Mouse (Mus musculus) neural tube, embryonic 12.5 days (tissue): ENCODE results near the gene Cpne5. TPM values are rescaled to one million over a fixed set of nuclear protein-coding genes. Genes with fewer than 3 reads are reported as not detected.
"Not testable (repeated sequence)": the region's sequence is repeated elsewhere in the genome, so short reads cannot be mapped to it uniquely, and the experiment has no call there.

Experiments
- ATAC-seq: fragments of 200-750 bp; cut with Nextera tagmentation; 2 replicates; pipeline ENCODE4 v1.8.0; 2017; ENCODE audit warnings: low read depth, mild to moderate bottlenecking, moderate TSS enrichment, moderate library complexity; ENCODE audit not compliant: low FRiP score
- H3K27ac ChIP-seq: fragments of 300-500 bp; sonication (generic); 2 replicates; pipeline ENCODE4 v1.5.1; 2016
- H3K27me3 ChIP-seq: fragments of 300-500 bp; sonication (generic); replicated peaks from 2 replicates; pipeline ENCODE4 v1.6.1; 2016; ENCODE audit warnings: mild to moderate bottlenecking
- H3K36me3 ChIP-seq: fragments of 300-500 bp; sonication (generic); 2 replicates; pipeline ENCODE4 v1.6.1; 2016; ENCODE audit warnings: mild to moderate bottlenecking
- H3K4me1 ChIP-seq: fragments of 300-500 bp; sonication (generic); 2 replicates; pipeline ENCODE4 v1.6.1; 2016
- H3K4me2 ChIP-seq: fragments of 300-500 bp; sonication (generic); replicated peaks from 2 replicates; pipeline ENCODE4 v1.6.1; 2016; ENCODE audit warnings: mild to moderate bottlenecking
- H3K4me3 ChIP-seq: fragments of 300-500 bp; sonication (generic); 2 replicates; pipeline ENCODE4 v1.5.1; 2016
- H3K9ac ChIP-seq: fragments of 300-500 bp; sonication (generic); 2 replicates; pipeline ENCODE4 v1.6.1; 2016; ENCODE audit warnings: mild to moderate bottlenecking
- H3K9me3 ChIP-seq: fragments of 300-500 bp; sonication (generic); 2 replicates; pipeline ENCODE4 v1.6.1; 2016; ENCODE audit warnings: mild to moderate bottlenecking
- WGBS: fragments of 180-500 bp; shearing (Covaris S2); methylation state at CpG from one replicate; pipeline ENCODE4 v1.1.7; 2016; 5-methylcytosine and 5-hydroxymethylcytosine counted together
- polyA plus RNA-seq: library from polyadenylated mRNA; unstranded; fragments of >200 nt; fragmentation: Nextera tagmentation; extraction: Ambion mirVana; gene quantifications from 2 replicates; pipeline ENCODE4 v1.2.1, GENCODE M21; 2016

Gene Cpne5
- 7.0 and 7.7 TPM in 2 replicates for polyA plus RNA-seq

GRCm38 (mm10) chr17:29237772-29238420, at the start of gene Cpne5:
Gene Cpne5 (minus strand): TSS chr17:29238167.
- Histone ChIP-seq H3K27me3 (peaks cover 34% of the 10 kb centered on the region), H3K9ac (peak within 1 kb of the TSS; percentile 67), H3K36me3 (no peaks in the 10 kb centered on the region), H3K4me2 (peak within 1 kb of the TSS; percentile 100), H3K9me3 (no peaks in the 10 kb centered on the region), H3K4me3 (peak within 1 kb of the TSS; percentile 61), H3K4me1 (peaks cover 24% of the 10 kb centered on the region), H3K27ac (no peak within 1 kb of the TSS)
- under 1% methylated on average over 70 of the region's 73 CpGs for WGBS
- ATAC-seq: peak; percentile 54

- no peaks in the 10 kb centered on the region; the same call in 1 of the 2 replicates for H3K4me1 ChIP-seq
- H3K9ac ChIP-seq: no peak overlapping the region
- no peak for ATAC-seq
- H3K4me3 ChIP-seq: no peak overlapping the region
- H3K27ac ChIP-seq: no peak overlapping the region
- 75% methylated on average over 21 of the region's 21 CpGs for WGBS
- no peak overlapping the region for H3K4me2 ChIP-seq
- H3K36me3 ChIP-seq: peaks cover 23% of the 10 kb centered on the region
- H3K9me3 ChIP-seq: no peaks in the 10 kb centered on the region
- H3K27me3 ChIP-seq: no peaks in the 10 kb centered on the region
Observed at GRCm38 (mm10) chr17:29282216-29282952, 44.4 kb upstream of the Cpne5 start.

GRCm38 (mm10) chr17:29281541-29281940, 43.6 kb upstream of the Cpne5 start:
- Histone ChIP-seq H3K27ac (no peak overlapping the region), H3K4me3 (no peak overlapping the region), H3K27me3 (no peaks in the 10 kb centered on the region), H3K36me3 (peaks cover 23% of the 10 kb centered on the region), H3K4me1 (no peaks in the 10 kb centered on the region; the same call in 1 of the 2 replicates), H3K9ac (no peak overlapping the region), H3K4me2 (no peak overlapping the region), H3K9me3 (no peaks in the 10 kb centered on the region)
- ATAC-seq: no peak
- WGBS: 92% methylated on average over 5 of the region's 5 CpGs

GRCm38 (mm10) chr17:29280422-29280821, 42.5 kb upstream of the Cpne5 start:
- Histone ChIP-seq H3K9me3 (no peaks in the 10 kb centered on the region), H3K27me3 (no peaks in the 10 kb centered on the region), H3K36me3 (peaks cover 18% of the 10 kb centered on the region), H3K27ac (no peak overlapping the region), H3K4me1 (no peaks in the 10 kb centered on the region; the same call in 1 of the 2 replicates), H3K4me3 (no peak overlapping the region), H3K9ac (no peak overlapping the region), H3K4me2 (no peak overlapping the region)
- WGBS: 92% methylated on average over 5 of the region's 5 CpGs
- no peak for ATAC-seq

GRCm38 (mm10) chr17:29273889-29274288, 35.9 kb upstream of the Cpne5 start:
- Histone ChIP-seq H3K27ac (no peak overlapping the region), H3K4me3 (no peak overlapping the region), H3K4me2 (no peak overlapping the region), H3K36me3 (peaks cover 8% of the 10 kb centered on the region; the same call in 1 of the 2 replicates), H3K9me3 (no peaks in the 10 kb centered on the region), H3K4me1 (peaks cover 13% of the 10 kb centered on the region), H3K27me3 (no peaks in the 10 kb centered on the region), H3K9ac (no peak overlapping the region)
- 84% methylated on average over 11 of the region's 11 CpGs for WGBS
- no peak for ATAC-seq

- Histone ChIP-seq H3K9ac (no peak overlapping the region), H3K27ac (no peak overlapping the region), H3K4me1 (peaks cover 15% of the 10 kb centered on the region), H3K36me3 (0 out of 2 replicates have a peak, but pooled peaks cover 5% of the 10 kb centered on the region), H3K4me3 (no peak overlapping the region), H3K27me3 (no peaks in the 10 kb centered on the region), H3K4me2 (no peak overlapping the region), H3K9me3 (no peaks in the 10 kb centered on the region)
- 87% methylated on average over 7 of the region's 7 CpGs for WGBS
- ATAC-seq: no peak
Observed at GRCm38 (mm10) chr17:29273156-29273555, 35.2 kb upstream of the Cpne5 start.

- H3K9ac ChIP-seq: no peak overlapping the region
- no peak for ATAC-seq
- WGBS: 92% methylated on average over 9 of the region's 9 CpGs
- no peak overlapping the region for H3K4me3 ChIP-seq
- H3K9me3 ChIP-seq: no peaks in the 10 kb centered on the region
- H3K4me1 ChIP-seq: peaks cover 19% of the 10 kb centered on the region
- H3K27ac ChIP-seq: no peak overlapping the region
- H3K36me3 ChIP-seq: no peaks in the 10 kb centered on the region
- H3K4me2 ChIP-seq: peak overlapping the region; percentile 69
- H3K27me3 ChIP-seq: no peaks in the 10 kb centered on the region
Observed at GRCm38 (mm10) chr17:29270148-29270698, 32.3 kb upstream of the Cpne5 start.

- peak overlapping the region; percentile 88 for H3K4me3 ChIP-seq
- ATAC-seq: no peak
- H3K36me3 ChIP-seq: no peaks in the 10 kb centered on the region
- H3K9me3 ChIP-seq: no peaks in the 10 kb centered on the region
- no peak overlapping the region for H3K27ac ChIP-seq
- peak overlapping the region; percentile 69 for H3K4me2 ChIP-seq
- peak overlapping the region; percentile 93 for H3K9ac ChIP-seq
- WGBS: 24% methylated on average over 10 of the region's 10 CpGs
- H3K27me3 ChIP-seq: no peaks in the 10 kb centered on the region
- peaks cover 23% of the 10 kb centered on the region for H3K4me1 ChIP-seq
Observed at GRCm38 (mm10) chr17:29269349-29269706, 31.4 kb upstream of the Cpne5 start.

- H3K9me3 ChIP-seq: no peaks in the 10 kb centered on the region
- H3K27me3 ChIP-seq: no peaks in the 10 kb centered on the region
- H3K4me2 ChIP-seq: peak within 1 kb of the TSS; percentile 69
- peaks cover 20% of the 10 kb centered on the region for H3K4me1 ChIP-seq
- peak within 1 kb of the TSS; percentile 88 for H3K4me3 ChIP-seq
- no peaks in the 10 kb centered on the region for H3K36me3 ChIP-seq
- ATAC-seq: peak; percentile 91
- H3K9ac ChIP-seq: peak within 1 kb of the TSS; percentile 93
- under 1% methylated on average over 51 of the region's 63 CpGs for WGBS
- H3K27ac ChIP-seq: peak within 1 kb of the TSS; percentile 74; the same call in 1 of the 2 replicates
Observed at GRCm38 (mm10) chr17:29268682-29269348, 30.8 kb upstream of the Cpne5 start, which contains the start of gene BC004004. Gene BC004004 (plus strand): TSS chr17:29268788.

GRCm38 (mm10) chr17:29267931-29268681, 30.1 kb upstream of the Cpne5 start:
- Histone ChIP-seq H3K4me2 (peak overlapping the region; percentile 69), H3K36me3 (no peaks in the 10 kb centered on the region), H3K4me1 (peaks cover 21% of the 10 kb centered on the region), H3K4me3 (peak overlapping the region; percentile 88), H3K9me3 (no peaks in the 10 kb centered on the region), H3K27me3 (no peaks in the 10 kb centered on the region), H3K27ac (no peak overlapping the region), H3K9ac (0 out of 2 replicates have a peak overlapping the region, but pooled peaks have one; percentile 41)
- WGBS: 60% methylated on average over 6 of the region's 6 CpGs
- ATAC-seq: 0 out of 2 replicates have a peak, but pooled peaks have one; percentile 29

GRCm38 (mm10) chr17:29267040-29267439, 29.1 kb upstream of the Cpne5 start:
- WGBS: 88% methylated on average over 2 of the region's 2 CpGs
- H3K4me2 ChIP-seq, H3K27me3 ChIP-seq, H3K36me3 ChIP-seq, ATAC-seq, H3K9ac ChIP-seq, H3K9me3 ChIP-seq, H3K4me3 ChIP-seq, H3K27ac ChIP-seq: not testable (repeated sequence)
- peaks cover 32% of the 10 kb centered on the region for H3K4me1 ChIP-seq
